Mouse (Mus musculus): ENCODE measurements around the gene Vmn1r13. TPM values are rescaled to one million over a fixed set of nuclear protein-coding genes. Genes with fewer than 3 reads are reported as not detected.
"Not testable (repeated sequence)": the region's sequence is repeated elsewhere in the genome, so short reads cannot be mapped to it uniquely, and the experiment has no call there.

The Vmn1r13 gene
- not detected in 2 replicates for polyA plus RNA-seq (2015; fragmentation: Nextera tagmentation; extraction: Ambion mirVana)

DNA sequence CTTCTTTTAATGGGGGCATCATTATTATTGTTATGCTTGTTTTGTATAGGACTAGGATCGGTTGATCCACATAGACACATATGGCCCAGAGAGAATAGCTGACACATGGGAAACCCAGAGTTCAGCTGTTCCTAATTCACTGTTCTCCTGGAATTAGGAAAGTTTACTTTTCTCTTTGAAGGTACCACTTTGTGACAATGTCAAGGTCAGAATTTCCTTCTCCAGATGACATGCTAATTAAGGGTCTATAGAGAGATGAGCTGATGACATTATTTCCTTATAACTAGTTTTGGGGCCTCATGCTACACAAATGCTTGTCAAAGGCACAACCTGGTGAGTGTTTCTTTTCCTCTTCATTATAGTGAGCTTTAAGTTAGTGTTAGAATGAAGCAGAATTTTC lies at the start of gene Vmn1r13:
Vmn1r13 (plus strand) TSS at position 301 of the 400 bp plus-strand sequence.
- H3K9ac ChIP-seq; H3K4me3 ChIP-seq (replicated peaks); H3K36me3 ChIP-seq (replicated peaks); H3K4me1 ChIP-seq (replicated peaks); ATAC-seq (ENCODE audit: insufficient read depth); H3K9me3 ChIP-seq (replicated peaks); H3K4me2 ChIP-seq; H3K27me3 ChIP-seq; H3K27ac ChIP-seq (replicated peaks): not testable (repeated sequence)
- 57% methylated on average over 1 of the region's 1 CpGs for WGBS (ENCODE audit: insufficient replicate concordance)

- 48% methylated on average over 2 of the region's 2 CpGs for WGBS (ENCODE audit: insufficient replicate concordance)
Observed at GRCm38 (mm10) chr6:57156619-57157018, 46.5 kb upstream of the Vmn1r13 start, which contains the start of gene Vmn1r12. Gene Vmn1r12 (plus strand): TSS chr6:57156919.

GRCm38 (mm10) chr6:57190016-57190415 lies 13.1 kb upstream of the Vmn1r13 start:
- not testable (repeated sequence) for H3K36me3 ChIP-seq (replicated peaks); H3K9ac ChIP-seq; H3K4me3 ChIP-seq (replicated peaks); H3K4me2 ChIP-seq; H3K27ac ChIP-seq (replicated peaks); H3K9me3 ChIP-seq (replicated peaks); ATAC-seq (ENCODE audit: insufficient read depth); H3K4me1 ChIP-seq (replicated peaks); H3K27me3 ChIP-seq
- 47% methylated on average over 3 of the region's 3 CpGs for WGBS (ENCODE audit: insufficient replicate concordance)

More at GRCm38 (mm10) chr6:57156619-57157018, 46.5 kb upstream of the Vmn1r13 start, which contains the start of gene Vmn1r12:
- no peak within 1 kb of the TSS for H3K4me2 ChIP-seq
- no peaks in the 10 kb centered on the region for H3K27me3 ChIP-seq
- H3K36me3 ChIP-seq (replicated peaks), result no peaks in the 10 kb centered on the region
- no peaks in the 10 kb centered on the region for H3K4me1 ChIP-seq (replicated peaks)
- H3K27ac ChIP-seq (replicated peaks), result no peak within 1 kb of the TSS
- H3K9ac ChIP-seq, result no peak within 1 kb of the TSS
- no peak within 1 kb of the TSS for H3K4me3 ChIP-seq (replicated peaks)
- H3K9me3 ChIP-seq (replicated peaks), result no peaks in the 10 kb centered on the region
- ATAC-seq (ENCODE audit: insufficient read depth), result no peak

DNA sequence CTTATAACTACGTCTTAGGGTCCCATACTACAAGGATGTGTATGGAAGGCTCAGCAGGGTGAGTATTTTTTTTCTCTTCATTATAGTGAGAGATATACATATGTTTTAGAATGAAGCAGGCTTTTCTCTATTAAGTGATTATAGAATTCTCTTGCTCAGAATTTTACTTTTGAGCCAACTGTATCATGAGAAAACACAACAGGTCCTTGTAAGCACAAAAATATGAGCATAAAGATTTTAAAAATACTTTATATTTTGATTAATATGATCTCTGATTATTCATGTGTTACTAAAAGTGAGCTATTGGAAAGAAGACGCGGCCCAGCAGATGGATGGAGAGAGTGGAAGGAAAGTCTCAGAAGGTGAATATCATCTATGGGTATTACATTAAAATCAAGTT lies 28.3 kb downstream of the Vmn1r13 start, which contains the start of gene Vmn1r14:
Vmn1r14 (plus strand) TSS at position 301 of the 400 bp plus-strand sequence.
- ATAC-seq (ENCODE audit: insufficient read depth), result no peak
- Histone ChIP-seq H3K27ac (replicated peaks) (no peak within 1 kb of the TSS), H3K36me3 (replicated peaks) (no peaks in the 10 kb centered on the region), H3K9me3 (replicated peaks) (no peaks in the 10 kb centered on the region), H3K4me1 (replicated peaks) (no peaks in the 10 kb centered on the region), H3K4me2 (no peak within 1 kb of the TSS), H3K4me3 (replicated peaks) (no peak within 1 kb of the TSS), H3K27me3 (no peaks in the 10 kb centered on the region), H3K9ac (no peak within 1 kb of the TSS)
- 77% methylated on average over 3 of the region's 3 CpGs for WGBS (ENCODE audit: insufficient replicate concordance)

GRCm38 (mm10) chr6:57257652-57258051 lies 54.6 kb downstream of the Vmn1r13 start, which contains the start of gene Vmn1r15:
Gene Vmn1r15 (plus strand): TSS chr6:57257952.
- ATAC-seq (ENCODE audit: insufficient read depth), result no peak
- Histone ChIP-seq H3K36me3 (replicated peaks) (no peaks in the 10 kb centered on the region), H3K27me3 (no peaks in the 10 kb centered on the region), H3K27ac (replicated peaks) (no peak within 1 kb of the TSS), H3K4me2 (no peak within 1 kb of the TSS), H3K4me3 (replicated peaks) (no peak within 1 kb of the TSS), H3K9ac (no peak within 1 kb of the TSS), H3K9me3 (replicated peaks) (no peaks in the 10 kb centered on the region), H3K4me1 (replicated peaks) (no peaks in the 10 kb centered on the region)
- 46% methylated on average over 1 of the region's 1 CpGs for WGBS (ENCODE audit: insufficient replicate concordance)

GRCm38 (mm10) chr6:57260990-57261389 lies 57.9 kb downstream of the Vmn1r13 start:
- ATAC-seq (ENCODE audit: insufficient read depth), result no peak
- H3K36me3 ChIP-seq (replicated peaks), result no peaks in the 10 kb centered on the region
- no peak overlapping the region for H3K27ac ChIP-seq (replicated peaks)
- H3K9me3 ChIP-seq (replicated peaks), result no peaks in the 10 kb centered on the region
- H3K4me3 ChIP-seq (replicated peaks), result no peak overlapping the region
- no peak overlapping the region for H3K4me2 ChIP-seq
- no peak overlapping the region for H3K9ac ChIP-seq
- H3K27me3 ChIP-seq, result no peaks in the 10 kb centered on the region
- H3K4me1 ChIP-seq (replicated peaks), result no peaks in the 10 kb centered on the region
- WGBS (ENCODE audit: insufficient replicate concordance), result 53% methylated on average over 2 of the region's 2 CpGs

Other genes starting within 250 kb of the Vmn1r13 start
- not detected in 2 replicates for gene Vmn1r5, start 233.0 kb upstream of the Vmn1r13 start, polyA plus RNA-seq (2015; fragmentation: Nextera tagmentation; extraction: Ambion mirVana)
- gene Vmn1r6, start 206.0 kb upstream of the Vmn1r13 start, polyA plus RNA-seq (2015; fragmentation: Nextera tagmentation; extraction: Ambion mirVana), result not detected in 2 replicates
- gene Vmn1r7, start 178.0 kb upstream of the Vmn1r13 start, polyA plus RNA-seq (2015; fragmentation: Nextera tagmentation; extraction: Ambion mirVana), result not detected in 2 replicates
- gene Vmn1r8, start 171.0 kb upstream of the Vmn1r13 start, polyA plus RNA-seq (2015; fragmentation: Nextera tagmentation; extraction: Ambion mirVana), result not detected in 2 replicates
- gene Vmn1r9, start 136.5 kb upstream of the Vmn1r13 start, polyA plus RNA-seq (2015; fragmentation: Nextera tagmentation; extraction: Ambion mirVana), result not detected in 2 replicates
- not detected in 2 replicates for gene Vmn1r10, start 93.8 kb upstream of the Vmn1r13 start, polyA plus RNA-seq (2015; fragmentation: Nextera tagmentation; extraction: Ambion mirVana)
- not detected in 2 replicates for gene Vmn1r11, start 69.8 kb upstream of the Vmn1r13 start, polyA plus RNA-seq (2015; fragmentation: Nextera tagmentation; extraction: Ambion mirVana)
- gene Vmn1r12, start 46.4 kb upstream of the Vmn1r13 start, polyA plus RNA-seq (2015; fragmentation: Nextera tagmentation; extraction: Ambion mirVana), result not detected in 2 replicates
- not detected in 2 replicates for gene Vmn1r14, start 28.4 kb downstream of the Vmn1r13 start, polyA plus RNA-seq (2015; fragmentation: Nextera tagmentation; extraction: Ambion mirVana)
- gene Vmn1r15, start 54.7 kb downstream of the Vmn1r13 start, polyA plus RNA-seq (2015; fragmentation: Nextera tagmentation; extraction: Ambion mirVana), result not detected in 2 replicates
- not detected in 2 replicates for gene Vmn1r16, start 126.2 kb downstream of the Vmn1r13 start, polyA plus RNA-seq (2015; fragmentation: Nextera tagmentation; extraction: Ambion mirVana)
- not detected in 2 replicates for gene Vmn1r17, start 160.4 kb downstream of the Vmn1r13 start, polyA plus RNA-seq (2015; fragmentation: Nextera tagmentation; extraction: Ambion mirVana)
- not detected in 2 replicates for gene Vmn1r18, start 192.5 kb downstream of the Vmn1r13 start, polyA plus RNA-seq (2015; fragmentation: Nextera tagmentation; extraction: Ambion mirVana)
- not detected in 2 replicates for gene Vmn1r19, start 200.5 kb downstream of the Vmn1r13 start, polyA plus RNA-seq (2015; fragmentation: Nextera tagmentation; extraction: Ambion mirVana)
- gene Vmn1r20, start 225.6 kb downstream of the Vmn1r13 start, polyA plus RNA-seq (2015; fragmentation: Nextera tagmentation; extraction: Ambion mirVana), result not detected in 2 replicates